Mouse (Mus musculus) T-cell, adult 2 months (primary cell): ENCODE results near the gene Tmem37.
A peak's percentile ranks its signal among the peaks of the same experiment; 100 is the strongest.

Experiments
- DNase-seq: peaks from one replicate; pipeline ENCODE4 v3.0.0; 2022; ENCODE audit warnings: low spot score

The Tmem37 gene

GRCm38 (mm10) chr1:120057674-120058430 is 16.0 kb downstream of the Tmem37 start:
- no peak for DNase-seq

GRCm38 (mm10) chr1:120057044-120057443 is 16.8 kb downstream of the Tmem37 start:
- peak; percentile 45 for DNase-seq

DNA sequence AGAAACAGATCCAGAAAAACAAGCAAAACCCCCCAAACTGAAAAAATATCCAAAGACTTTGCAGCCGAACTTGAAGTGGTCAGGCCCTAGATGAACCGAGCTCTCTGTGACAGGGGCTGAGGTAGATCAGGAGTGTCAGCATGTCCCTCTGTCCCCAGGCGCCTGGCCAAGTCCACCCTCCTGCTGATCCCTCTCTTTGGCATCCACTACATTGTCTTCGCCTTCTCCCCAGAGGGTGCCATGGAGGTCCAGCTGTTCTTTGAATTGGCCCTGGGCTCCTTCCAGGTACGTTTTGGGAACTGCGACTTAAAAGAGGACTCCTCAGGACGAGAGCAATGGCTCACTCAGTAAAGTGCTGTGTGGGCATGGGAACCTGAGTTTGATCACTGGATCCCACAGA is 17.6 kb downstream of the Tmem37 start:
- DNase-seq = no peak

- DNase-seq = peak; percentile 73
Observed at GRCm38 (mm10) chr1:120055475-120055874, 18.4 kb downstream of the Tmem37 start.

DNA sequence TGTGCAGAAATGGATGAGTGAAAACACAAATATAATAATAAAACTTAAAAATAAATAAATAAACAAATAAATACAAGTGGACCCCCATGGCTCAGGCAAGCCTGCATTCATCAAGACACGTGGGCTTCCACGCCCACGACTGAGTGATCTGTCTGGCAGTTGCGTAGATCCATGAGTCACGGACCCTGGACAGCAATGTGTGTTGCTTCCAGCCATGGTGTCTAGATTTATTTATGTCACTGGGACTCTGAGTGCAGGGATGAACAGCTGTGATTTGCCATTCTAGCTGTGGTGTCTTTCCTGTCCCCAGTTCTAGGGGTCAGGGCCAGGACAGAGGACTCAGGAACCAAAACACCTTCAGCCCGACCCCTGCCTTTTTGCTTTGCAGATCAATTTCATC is 18.9 kb downstream of the Tmem37 start:
- no peak for DNase-seq

DNA sequence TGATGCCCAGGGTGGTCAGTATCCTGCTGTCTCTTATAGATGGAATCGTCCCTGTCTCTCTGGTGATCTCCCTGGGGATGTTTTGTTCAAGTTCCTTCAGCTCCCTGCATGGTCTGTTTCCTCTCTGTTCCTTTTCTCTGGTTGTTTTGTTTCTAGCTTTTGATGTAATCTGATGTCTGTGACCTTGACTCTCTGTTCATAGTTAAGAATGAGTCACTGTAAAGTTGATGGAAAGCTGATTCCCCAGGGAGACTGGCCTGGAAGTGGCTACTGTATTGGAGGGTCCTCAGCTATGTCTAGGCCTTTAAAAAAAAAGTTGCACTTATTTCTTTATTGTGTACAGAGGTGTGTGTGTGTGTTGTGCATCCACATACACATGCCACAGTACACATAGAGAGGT is 22.8 kb downstream of the Tmem37 start:
- DNase-seq = no peak

- DNase-seq = no peak
Observed at GRCm38 (mm10) chr1:120047325-120047724, 26.5 kb downstream of the Tmem37 start.

DNA sequence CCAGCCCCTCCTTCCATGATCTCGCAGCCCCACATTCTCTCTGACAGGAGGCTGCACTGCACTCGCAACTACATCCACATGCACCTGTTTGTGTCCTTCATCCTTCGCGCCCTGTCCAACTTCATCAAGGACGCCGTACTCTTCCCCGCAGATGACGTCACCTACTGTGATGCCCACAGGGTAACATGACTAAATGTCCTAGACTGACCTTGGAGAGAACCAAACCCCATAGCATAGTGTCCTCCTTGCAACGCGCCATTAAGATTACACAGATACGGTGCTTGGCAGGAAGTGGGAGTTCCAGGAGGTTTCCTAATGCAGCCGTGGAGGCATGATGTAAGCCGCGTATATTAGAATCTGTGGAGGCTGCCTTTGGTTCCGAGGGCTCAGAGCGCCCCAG is 29.3 kb downstream of the Tmem37 start:
- DNase-seq = no peak

DNA sequence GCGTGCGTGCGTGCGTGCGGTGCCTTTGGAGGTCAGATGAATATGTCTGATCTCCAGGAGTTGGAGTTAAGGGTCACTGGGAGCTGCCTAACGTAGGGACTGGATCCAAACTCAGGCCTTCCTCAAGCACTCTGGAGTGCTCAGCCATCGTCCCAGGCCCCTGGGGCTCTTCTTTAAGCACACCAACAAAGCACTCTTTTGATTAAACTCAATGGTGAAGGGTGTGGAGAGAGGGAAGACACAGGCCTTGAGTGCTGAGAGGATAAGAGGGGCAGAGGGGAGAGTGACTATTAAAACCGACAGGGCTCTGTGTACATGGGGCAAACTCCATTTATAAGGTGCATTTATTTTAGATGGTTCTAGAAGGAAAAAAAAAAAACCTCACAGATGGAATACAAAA is 31.5 kb downstream of the Tmem37 start:
- no peak for DNase-seq

- DNase-seq = no peak
Observed at GRCm38 (mm10) chr1:120038594-120038993, 35.3 kb downstream of the Tmem37 start.

DNA sequence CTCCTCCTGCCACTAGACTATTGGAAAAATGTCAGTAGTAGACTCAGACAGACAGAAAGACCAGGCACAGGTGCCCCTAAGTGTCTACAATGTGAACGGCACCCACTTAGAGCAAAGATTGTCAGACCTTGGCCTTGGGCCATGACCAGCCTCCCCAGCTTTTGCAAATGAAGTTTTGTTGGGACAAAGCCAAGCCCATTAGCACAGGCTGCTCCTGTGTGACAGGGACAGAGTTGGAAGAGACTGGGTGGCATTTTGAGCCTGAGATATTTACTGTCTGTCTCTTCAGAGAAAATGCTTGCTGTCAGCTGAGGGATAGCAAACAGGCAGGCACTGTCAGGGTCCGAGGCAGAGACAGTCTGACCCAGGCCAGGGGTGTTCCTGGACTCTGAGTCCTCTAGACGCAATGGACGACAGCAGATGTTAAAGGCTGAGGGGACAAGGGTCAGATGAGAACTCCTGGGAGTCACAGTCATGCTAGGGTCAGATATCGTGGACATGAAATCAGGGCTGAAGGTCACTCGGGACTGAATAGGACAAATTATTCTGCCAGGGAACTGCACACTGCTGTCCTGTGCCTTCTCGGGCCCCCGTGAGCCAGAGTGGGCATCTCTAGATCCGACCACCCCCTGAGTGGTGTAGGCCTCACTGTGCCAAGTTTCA is 36.7 kb downstream of the Tmem37 start:
- no peak for DNase-seq

DNA sequence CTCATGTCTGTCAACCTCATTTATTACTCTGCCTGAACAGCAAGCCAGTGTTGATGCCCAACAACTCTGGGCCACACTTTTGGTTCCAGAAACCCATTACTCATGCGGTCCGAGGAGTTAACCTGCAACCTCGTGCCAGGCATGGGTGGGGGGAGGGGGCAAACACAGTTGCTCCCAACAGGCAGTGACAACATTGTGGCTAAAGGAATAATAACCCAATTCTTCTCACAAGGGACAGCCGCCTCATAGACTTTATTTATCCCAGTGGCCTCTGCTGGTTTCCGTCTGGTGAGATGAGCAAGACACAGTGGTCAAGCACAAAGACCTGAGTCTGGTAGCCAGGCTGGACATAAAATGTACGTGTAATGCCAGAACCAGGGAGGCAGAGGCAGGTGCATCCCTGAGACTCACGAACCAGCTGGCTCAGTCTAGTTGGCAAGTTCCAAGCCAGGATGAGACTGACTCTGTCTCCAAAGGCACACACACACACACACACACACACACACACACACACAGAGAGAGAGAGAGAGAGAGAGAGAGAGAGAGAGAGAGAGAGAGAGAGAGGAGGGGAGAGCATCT is 38.3 kb downstream of the Tmem37 start:
- DNase-seq = no peak

DNA sequence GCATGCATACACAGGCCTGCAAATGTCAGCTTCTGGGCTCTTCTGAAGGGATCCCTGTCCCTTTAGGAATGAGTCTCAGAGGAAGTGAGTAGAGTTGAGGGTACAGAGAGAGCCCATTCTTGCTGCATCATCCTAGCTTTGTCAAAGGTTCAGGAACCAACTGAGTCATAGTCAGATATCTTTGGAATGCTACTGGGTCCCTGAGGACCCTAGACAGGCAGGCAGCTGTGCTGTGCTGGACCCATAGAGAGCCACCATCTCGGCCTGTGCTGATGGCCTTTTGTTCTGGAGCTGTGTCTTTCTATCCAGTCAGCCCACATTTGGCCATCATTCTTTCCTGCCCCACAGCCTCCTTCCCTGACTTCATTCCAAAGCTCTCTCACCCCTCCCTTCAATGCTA is 39.1 kb downstream of the Tmem37 start:
- no peak for DNase-seq

DNA sequence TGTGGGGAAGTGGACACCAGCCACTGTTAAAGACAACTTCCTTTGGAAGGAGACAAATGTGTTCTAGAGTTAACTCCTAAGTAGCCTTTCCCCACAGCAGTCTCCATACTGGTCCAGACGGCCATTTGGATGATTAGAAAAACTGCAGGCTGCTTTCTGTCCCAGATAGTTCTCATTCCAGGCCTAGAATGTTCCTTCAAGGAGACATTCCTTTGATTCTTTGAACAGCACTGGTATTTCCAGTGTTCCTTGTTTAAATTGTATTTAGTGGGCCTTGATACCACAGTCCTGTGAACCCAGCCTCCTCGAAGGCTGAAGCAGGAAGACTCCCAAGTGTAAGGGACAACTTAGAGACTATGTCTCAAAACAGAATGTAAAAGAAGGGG is 40.4 kb downstream of the Tmem37 start:
- DNase-seq = no peak

DNA sequence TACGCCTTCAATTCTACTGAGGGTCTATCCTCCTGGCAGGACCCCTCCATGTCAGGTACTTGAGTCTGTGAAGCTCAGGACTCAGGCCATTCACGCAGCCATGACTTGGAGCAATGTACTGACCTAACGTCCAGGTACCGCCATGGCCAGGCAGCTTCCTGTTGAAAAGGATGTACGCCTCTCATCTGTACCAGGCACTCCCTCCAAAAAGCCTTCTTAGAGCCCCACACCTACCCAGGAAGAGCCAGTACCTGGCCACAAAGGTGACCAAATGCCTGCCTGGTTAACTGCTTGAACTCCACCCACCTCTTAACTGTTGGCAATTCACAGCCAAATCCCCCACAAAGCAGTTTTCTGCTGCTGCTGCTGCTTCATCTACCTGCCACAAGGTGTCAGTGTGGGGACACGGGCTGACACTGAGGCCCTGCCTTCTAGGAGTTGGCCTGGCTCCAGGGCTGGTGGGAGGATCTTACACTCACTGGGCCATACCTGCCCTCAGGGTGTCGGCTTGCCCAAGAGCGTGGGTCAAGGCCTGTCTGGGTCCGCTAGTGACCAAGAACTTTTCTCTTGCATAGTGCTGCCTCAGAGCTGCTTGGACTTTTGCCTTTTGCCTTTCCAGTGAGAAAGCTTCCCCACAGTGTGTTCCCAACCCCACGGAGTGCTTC is 40.9 kb downstream of the Tmem37 start:
- DNase-seq = peak; percentile 66

DNA sequence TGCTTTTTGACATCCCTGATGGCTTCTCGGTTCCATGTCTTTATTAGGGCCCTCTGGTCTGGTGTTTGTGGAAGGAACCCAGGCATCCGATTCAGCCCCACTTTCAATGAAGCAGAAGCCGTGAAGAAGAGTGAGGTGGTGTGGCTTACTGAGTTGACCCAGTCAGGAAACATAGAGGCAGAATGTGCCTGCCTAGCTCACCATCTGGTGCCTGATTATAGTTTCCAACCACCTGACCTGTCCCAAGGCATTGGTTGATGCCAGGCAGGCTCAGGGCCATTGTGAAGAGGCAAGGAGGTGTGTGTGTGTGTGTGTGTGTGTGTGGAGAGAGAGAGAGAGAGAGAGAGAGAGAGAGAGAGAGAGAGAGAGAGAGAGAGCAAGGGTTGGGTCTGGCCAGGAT is 43.4 kb downstream of the Tmem37 start:
- DNase-seq = no peak

- no peak for DNase-seq
Observed at GRCm38 (mm10) chr1:120027693-120028092, 46.2 kb downstream of the Tmem37 start.

DNA sequence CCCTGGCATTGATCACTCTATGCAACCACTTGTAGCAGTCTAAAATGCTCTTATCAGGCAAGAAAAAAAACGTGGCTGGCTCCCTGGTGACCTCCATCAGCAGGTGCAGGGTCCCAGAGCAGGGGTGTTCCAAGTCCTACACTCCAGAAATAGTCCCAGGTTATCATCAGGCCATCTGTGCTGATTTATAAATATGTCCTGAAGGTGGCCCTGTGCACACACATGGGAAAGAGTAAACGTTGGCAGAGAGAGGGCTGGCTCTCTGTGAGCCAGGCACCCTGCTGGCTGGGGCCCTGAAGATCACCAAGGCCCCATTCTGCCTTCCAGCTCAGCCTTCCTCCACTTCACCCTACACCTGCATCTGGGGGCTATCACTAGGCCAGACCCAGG is 48.8 kb downstream of the Tmem37 start:
- DNase-seq = no peak

DNA sequence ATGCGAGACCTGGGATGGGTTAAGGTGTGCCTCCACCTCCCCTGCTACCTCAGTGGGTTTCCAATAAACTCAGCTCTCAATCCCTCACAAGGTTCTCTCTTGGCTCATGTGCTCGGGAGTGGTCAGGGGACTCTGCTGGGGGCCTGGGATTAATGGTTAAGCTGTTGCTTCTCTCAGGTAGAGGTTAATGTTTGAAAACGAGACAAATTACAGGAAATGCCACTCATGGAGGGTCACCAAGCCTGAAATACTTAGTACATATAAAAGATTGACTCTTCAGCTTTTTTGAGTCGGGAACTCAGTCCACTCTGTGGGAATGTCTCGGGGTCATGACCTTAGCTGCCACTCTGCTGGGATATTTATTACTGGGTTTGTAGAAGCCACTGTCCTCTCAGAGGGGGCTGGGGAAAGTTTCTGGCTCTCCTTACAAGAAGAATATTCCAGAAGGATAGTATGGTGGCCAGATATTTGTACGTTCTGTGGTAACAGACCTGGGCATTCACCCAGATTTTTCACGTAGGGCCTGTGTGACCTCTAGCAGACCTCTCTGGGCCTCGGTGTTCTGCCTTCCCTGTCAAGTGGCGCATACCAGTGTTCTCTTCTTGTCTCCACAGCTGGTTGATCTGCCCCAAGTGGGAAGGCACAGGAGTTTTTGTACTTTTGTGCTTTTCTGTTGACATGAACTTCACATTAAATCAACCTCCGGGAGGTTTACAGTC is 49.4 kb downstream of the Tmem37 start:
- no peak for DNase-seq

- DNase-seq = no peak
Observed at GRCm38 (mm10) chr1:120021951-120022350, 51.9 kb downstream of the Tmem37 start.

GRCm38 (mm10) chr1:120020322-120020897 is 53.5 kb downstream of the Tmem37 start:
- no peak for DNase-seq

- no peak for DNase-seq
Observed at GRCm38 (mm10) chr1:120019428-120019827, 54.4 kb downstream of the Tmem37 start.
